Mouse (Mus musculus) G1E (cell line): ENCODE results near the gene Tnfrsf8.

ENCODE experiments used
- CTCF ChIP-seq: IDR thresholded peaks from 2 replicates; pipeline ENCODE4 v1.5.1; 2012; ENCODE audit warnings: low read depth, low read length, inconsistent platforms, mixed read lengths
- GATA1 ChIP-seq: IDR thresholded peaks from 2 replicates; pipeline ENCODE4 v1.6.1; 2012; ENCODE audit warnings: borderline replicate concordance, low read length, inconsistent platforms, mixed read lengths
- GATA2 ChIP-seq: IDR thresholded peaks from 2 replicates; pipeline ENCODE4 v1.6.1; 2012; ENCODE audit warnings: low read depth, low read length, inconsistent platforms, borderline replicate concordance
- TAL1 ChIP-seq: conservative IDR thresholded peaks from 2 replicates; pipeline ENCODE4 v1.6.1; 2012; ENCODE audit warnings: low read depth, low read length, inconsistent platforms, mixed read lengths

- no peak for TF ChIP-seq CTCF
- TF ChIP-seq GATA1, result no peak
- no peak for TF ChIP-seq TAL1
- TF ChIP-seq GATA2, result no peak
Measured at GRCm38 (mm10) chr4:145222064-145222463, 92.9 kb downstream of the Tnfrsf8 start.
